In the genomic region with DNA sequence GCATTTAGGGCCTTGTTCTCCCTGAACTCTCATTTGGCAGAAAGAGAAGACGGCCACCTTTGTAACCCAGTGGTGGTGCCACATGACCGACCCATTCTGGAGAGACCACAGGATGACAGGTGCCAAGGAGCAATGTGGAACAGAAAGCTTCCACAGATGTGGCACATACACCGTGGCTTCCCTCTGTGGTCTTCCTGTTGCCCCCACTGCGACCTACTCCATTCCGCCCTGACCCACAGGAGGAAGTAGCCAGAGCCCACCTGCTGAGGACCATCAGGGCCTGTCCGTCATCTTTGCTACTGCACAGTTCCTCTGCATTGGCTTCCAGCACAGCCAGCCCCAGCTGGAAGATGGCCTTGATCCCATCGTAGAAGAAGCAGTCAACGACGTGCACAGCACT, we compare ENCODE assay signal across 27 mouse cellular contexts. TPM values are rescaled to one million over a fixed set of nuclear protein-coding genes. Genes with fewer than 3 reads are reported as not detected.
DNase-seq lines count a peak whose midpoint lies in the region; ATAC-seq and TF ChIP-seq lines count a peak whose summit lies in the region.
"Had no signal": no experiment of that assay in that cellular context is flagged by ENCODE, and none has a peak within 500 bp of the region (broad histone marks: within the 10 kb centered on the region; RNA-seq: fewer than 3 reads in every experiment).

No protein-coding gene starts in this region.

- no peak for DNase-seq in liver, postnatal 0 days
- DNase-seq in G1E (ENCODE audit: low spot score) = no peak
- no peak for DNase-seq in cerebellum, postnatal 4 days (ENCODE audit: low spot score in 2 of 2)
- no peak for DNase-seq in left cerebral cortex, adult 18-20 months (ENCODE audit: low spot score in 2 of 2)
- DNase-seq: adrenal gland, adult 8-10 months; adrenal gland, postnatal 25 days; cerebellum, adult 2 months; cerebellum, adult 9-11 months; cerebellum, postnatal 25 days; gastrocnemius, adult 2 months; gastrocnemius, postnatal 14 days; heart, adult 18-20 months; heart, postnatal 10 days; heart, postnatal 36 days had no signal

- no peak overlapping the region for H3K27ac ChIP-seq in liver, postnatal 0 days (ENCODE audit: low read depth)
- H3K27ac ChIP-seq in liver, embryonic 12.5 days = no peak overlapping the region
- H3K27ac ChIP-seq: forebrain, embryonic 10.5 days; forebrain, embryonic 13.5 days; gastrocnemius, adult 2 months; heart, embryonic 15.5 days; hindbrain, embryonic 10.5 days; hindbrain, embryonic 13.5 days; intestine, embryonic 15.5 days had no signal

- TF ChIP-seq EP300 in liver, postnatal 0 days (IDR thresholded peaks at IDR 0.05; ENCODE audit: low read depth) = no peak

- no peak for TF ChIP-seq CTCF in liver, postnatal 0 days (IDR thresholded peaks at IDR 0.05; ENCODE audit: low read depth)
- TF ChIP-seq CTCF in G1E (IDR thresholded peaks at IDR 0.05; ENCODE audit: low read depth, low read length) = peak; percentile 4; the same call in 1 of the 2 replicates

- H3K9ac ChIP-seq in liver, postnatal 0 days (replicated peaks) = no peak overlapping the region
- H3K9ac ChIP-seq in liver, embryonic 12.5 days = no peak overlapping the region
- H3K9ac ChIP-seq: forebrain, embryonic 13.5 days; heart, embryonic 12.5 days; heart, embryonic 15.5 days; hindbrain, embryonic 13.5 days; intestine, embryonic 15.5 days had no signal

- no peak overlapping the region for H3K4me3 ChIP-seq in liver, postnatal 0 days (ENCODE audit: low read depth, low read length)
- no peak overlapping the region for H3K4me3 ChIP-seq in liver, embryonic 12.5 days
- H3K4me3 ChIP-seq in G1E (ENCODE audit: low read depth, low read length) = no peak overlapping the region
- H3K4me3 ChIP-seq: forebrain, embryonic 10.5 days; forebrain, embryonic 13.5 days; gastrocnemius, adult 2 months; heart, embryonic 12.5 days; heart, embryonic 15.5 days; hindbrain, embryonic 10.5 days; hindbrain, embryonic 13.5 days; intestine, embryonic 15.5 days had no signal

- WGBS in liver, postnatal 0 days (ENCODE audit: insufficient replicate concordance) = 68% methylated on average over 9 of the region's 9 CpGs
- 65% methylated on average over 9 of the region's 9 CpGs for WGBS in liver, embryonic 12.5 days (ENCODE audit: insufficient replicate concordance)

- no peaks in the 10 kb centered on the region; the same call in 1 of the 2 replicates for H3K4me1 ChIP-seq in liver, postnatal 0 days (ENCODE audit: insufficient read depth)
- peaks cover 15% of the 10 kb centered on the region for H3K4me1 ChIP-seq in liver, embryonic 12.5 days
- H3K4me1 ChIP-seq in G1E (ENCODE audit: insufficient read depth, low read depth, low read length) = peaks cover 16% of the 10 kb centered on the region
- H3K4me1 ChIP-seq: forebrain, embryonic 10.5 days; forebrain, embryonic 13.5 days; heart, embryonic 15.5 days; hindbrain, embryonic 10.5 days; hindbrain, embryonic 13.5 days; intestine, embryonic 15.5 days had no signal

- peaks cover 60% of the 10 kb centered on the region for H3K36me3 ChIP-seq in liver, postnatal 0 days (replicated peaks; ENCODE audit: insufficient read depth, low read length)
- H3K36me3 ChIP-seq in liver, embryonic 12.5 days = peaks cover 30% of the 10 kb centered on the region
- H3K36me3 ChIP-seq in G1E (replicated peaks) = peaks cover 89% of the 10 kb centered on the region

- H3K4me2 ChIP-seq in liver, postnatal 0 days (ENCODE audit: low read depth, low read length) = no peak overlapping the region
- H3K4me2 ChIP-seq in liver, embryonic 12.5 days = no peak overlapping the region
- H3K4me2 ChIP-seq: forebrain, embryonic 13.5 days; heart, embryonic 12.5 days; heart, embryonic 15.5 days; hindbrain, embryonic 13.5 days; intestine, embryonic 15.5 days had no signal

- H3K9me3 ChIP-seq in liver, postnatal 0 days (ENCODE audit: low read length) = no peaks in the 10 kb centered on the region
- no peaks in the 10 kb centered on the region for H3K9me3 ChIP-seq in liver, embryonic 12.5 days (replicated peaks)
- no peaks in the 10 kb centered on the region for H3K9me3 ChIP-seq in G1E (replicated peaks)
- H3K9me3 ChIP-seq: forebrain, embryonic 10.5 days; forebrain, embryonic 13.5 days; heart, embryonic 12.5 days; heart, embryonic 15.5 days; hindbrain, embryonic 10.5 days; hindbrain, embryonic 13.5 days; intestine, embryonic 15.5 days had no signal

- 0 out of 2 replicates have a peak, but pooled peaks have one; percentile 16 for ATAC-seq in liver, postnatal 0 days
- no peak for ATAC-seq in liver, embryonic 12.5 days
- no peak for ATAC-seq in G1E (ENCODE audit: extremely low read depth, insufficient number of reproducible peaks, low FRiP score, poor library complexity, severe bottlenecking)
- 0 out of 2 replicates have a peak, but pooled peaks have one; percentile 20 for ATAC-seq in megakaryocyte progenitor cell, adult 5-6 weeks (replicated peaks; ENCODE audit: poor library complexity)
- ATAC-seq: activated CD4-positive, CD25-positive, alpha-beta regulatory T cell, adult 4 months; forebrain, embryonic 13.5 days; forebrain, embryonic 16.5 days; hindbrain, embryonic 16.5 days; intestine, embryonic 15.5 days had no signal

- H3K27me3 ChIP-seq in liver, postnatal 0 days (ENCODE audit: insufficient read depth, low read length) = no peaks in the 10 kb centered on the region
- H3K27me3 ChIP-seq in liver, embryonic 12.5 days (replicated peaks) = no peaks in the 10 kb centered on the region
- no peaks in the 10 kb centered on the region for H3K27me3 ChIP-seq in G1E (ENCODE audit: insufficient read depth, low read length)
- H3K27me3 ChIP-seq: CH12.LX; forebrain, embryonic 13.5 days; heart, embryonic 12.5 days; heart, embryonic 15.5 days; hindbrain, embryonic 13.5 days; intestine, embryonic 15.5 days had no signal

RNA-seq across cellular contexts. Expression of a gene that starts 13.4 kb away (rescaled TPM):
- polyA plus RNA-seq in liver, postnatal 0 days (2015; fragmentation: Nextera tagmentation; extraction: Ambion mirVana) = 306 and 334 TPM in 2 replicates
- polyA plus RNA-seq in liver, embryonic 12.5 days (2016; fragmentation: Nextera tagmentation; extraction: Ambion mirVana) = 511 and 538 TPM in 2 replicates
- total RNA-seq in G1E (2014; fragmentation: Nextera tagmentation) (2,463 and 2,512 TPM in 2 replicates), G1E (2017) (739 and 825 TPM in 2 replicates)
- polyA plus RNA-seq in G1E (2012) = 438 and 479 TPM in 2 replicates
- 2,167 and 2,499 TPM in 2 replicates for total RNA-seq in megakaryocyte progenitor cell, adult 5-6 weeks (2015)
- total RNA-seq in megakaryocyte progenitor cell, adult 5-6 weeks (2017) = 497 and 660 TPM in 2 replicates
- total RNA-seq in left cerebral cortex, adult 18-20 months (2021) = 100 to 1,000 TPM; 515 to 567 TPM

Comparison
In these comparisons a context has a peak if more than half of its experiments do, and no peak if none do; other contexts are left out.
1. ATAC-seq: peak in liver, postnatal 0 days (single experiment) and megakaryocyte progenitor cell, adult 5-6 weeks (single experiment); none in liver, embryonic 12.5 days (single experiment) and G1E (single experiment).